Mouse (Mus musculus) heart, adult 2 months (tissue): ENCODE results near the gene Gm20431.

Experiments
- CTCF ChIP-seq: fragments of 200-600 bp; IDR thresholded peaks from 2 replicates; pipeline ENCODE4 v1.8.1; 2022; ENCODE audit warnings: antibody characterized with exemption, mild to moderate bottlenecking, moderate library complexity
- POLR2A ChIP-seq: fragments of 200-500 bp; IDR thresholded peaks from 2 replicates; pipeline ENCODE4 v1.6.1; 2011; ENCODE audit warnings: mild to moderate bottlenecking, low read depth, low read length, control low read depth; ENCODE audit not compliant: insufficient read depth

DNA sequence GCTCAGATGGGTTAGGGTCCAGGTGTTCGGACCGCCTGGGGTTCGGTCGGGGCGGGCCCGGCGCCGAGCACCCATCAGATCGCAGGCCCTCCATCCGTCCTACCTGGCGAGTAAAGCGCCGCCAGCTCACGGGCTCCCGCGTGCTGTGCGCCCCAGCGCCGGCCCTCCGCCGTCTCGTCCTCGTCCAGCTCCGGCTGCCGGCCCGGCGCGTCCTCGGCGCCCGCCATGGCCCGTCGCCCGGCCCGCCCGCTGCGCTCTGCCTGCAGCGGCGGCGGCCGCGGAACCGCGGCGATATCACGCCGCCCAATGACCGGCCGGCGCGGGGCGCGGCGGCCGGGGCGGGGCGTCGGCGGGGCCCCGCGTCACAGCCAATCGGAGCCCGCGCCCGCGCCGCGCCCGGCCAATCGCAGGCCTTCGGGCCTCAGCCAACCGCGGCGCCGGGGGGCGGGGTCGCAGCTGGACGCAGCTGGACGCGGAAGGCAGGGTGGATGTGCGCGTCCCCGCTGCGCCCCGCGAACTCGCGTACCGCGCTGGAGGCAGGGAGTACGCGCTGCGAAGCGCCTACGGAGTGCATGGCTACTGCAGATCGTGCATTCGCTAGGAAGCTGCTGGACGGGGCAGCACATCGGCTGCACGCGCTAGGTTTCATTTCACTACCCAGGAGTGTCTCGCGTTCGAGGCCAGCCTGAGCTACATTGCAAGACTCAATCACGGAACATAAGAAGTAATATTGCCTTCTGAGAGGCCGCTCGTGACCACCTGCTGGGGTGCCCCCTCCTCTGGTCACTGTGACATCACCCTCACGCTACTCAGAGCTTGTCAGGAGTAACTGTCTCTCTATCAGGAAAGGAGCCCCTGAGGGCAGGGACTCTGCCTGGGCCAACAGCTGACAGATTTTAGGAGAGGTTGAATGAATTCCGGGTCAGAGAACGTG is at the start of gene Gm20431:
- TF ChIP-seq CTCF (no peak), POLR2A (peak; percentile 92)
